ENCODE assay signal across 17 mouse cellular contexts in genomic region chr1:150761678-150762077, GRCm38 (mm10).
"Had no signal": no experiment of that assay in that cellular context is flagged by ENCODE, and none has a peak within 500 bp of the region (broad histone marks: within the 10 kb centered on the region; RNA-seq: fewer than 3 reads in every experiment).

No protein-coding gene starts in this region.

- H3K27me3 ChIP-seq: kidney, embryonic 15.5 days; liver, embryonic 13.5 days; midbrain, embryonic 12.5 days; midbrain, embryonic 15.5 days; neural tube, embryonic 13.5 days; stomach, embryonic 15.5 days had no signal

- H3K36me3 ChIP-seq: liver, embryonic 13.5 days; midbrain, embryonic 12.5 days; midbrain, embryonic 15.5 days; neural tube, embryonic 13.5 days; stomach, embryonic 15.5 days had no signal

- H3K4me3 ChIP-seq: kidney, embryonic 15.5 days; left cerebral cortex, adult 2 months; liver, embryonic 13.5 days; megakaryocyte, embryonic 14.5 days; midbrain, embryonic 12.5 days; midbrain, embryonic 15.5 days; neural tube, embryonic 13.5 days; stomach, embryonic 15.5 days had no signal

- H3K9ac ChIP-seq: kidney, embryonic 15.5 days; liver, embryonic 13.5 days; midbrain, embryonic 12.5 days; midbrain, embryonic 15.5 days; neural tube, embryonic 13.5 days; stomach, embryonic 15.5 days had no signal

- H3K27ac ChIP-seq: kidney, embryonic 15.5 days; left cerebral cortex, adult 2 months; liver, embryonic 13.5 days; macrophage; midbrain, embryonic 12.5 days; midbrain, embryonic 15.5 days; neural tube, embryonic 13.5 days; stomach, embryonic 15.5 days had no signal

- H3K9me3 ChIP-seq: kidney, embryonic 15.5 days; liver, embryonic 13.5 days; megakaryocyte, embryonic 14.5 days; midbrain, embryonic 12.5 days; midbrain, embryonic 15.5 days; neural tube, embryonic 13.5 days; stomach, embryonic 15.5 days had no signal

- H3K4me2 ChIP-seq: kidney, embryonic 15.5 days; liver, embryonic 13.5 days; midbrain, embryonic 12.5 days; midbrain, embryonic 15.5 days; neural tube, embryonic 13.5 days; stomach, embryonic 15.5 days had no signal

- ATAC-seq: midbrain, embryonic 15.5 days had no signal

- DNase-seq: kidney, postnatal 10 days; kidney, postnatal 36 days; layer of hippocampus, postnatal 36 days; liver, embryonic 13.5 days; lung, adult 2 months; retina, postnatal 1 day; right cerebral cortex, postnatal 25 days; spleen, adult 18-20 months; thymus, postnatal 25 days had no signal

- H3K4me1 ChIP-seq: kidney, embryonic 15.5 days; liver, embryonic 13.5 days; midbrain, embryonic 12.5 days; midbrain, embryonic 15.5 days; neural tube, embryonic 13.5 days; stomach, embryonic 15.5 days had no signal
